Mouse (Mus musculus) limb, embryonic 12.5 days (tissue): ENCODE results near the gene Ttll7. TPM values are rescaled to one million over a fixed set of nuclear protein-coding genes. Genes with fewer than 3 reads are reported as not detected.

ENCODE experiments used
- ATAC-seq: fragments of 200-750 bp; cut with Nextera tagmentation; 2 replicates; pipeline ENCODE4 v1.8.0; 2017; ENCODE audit warnings: low read depth, moderate TSS enrichment; ENCODE audit not compliant: insufficient number of reproducible peaks, insufficient read depth, low FRiP score, low TSS enrichment
- H3K27ac ChIP-seq: fragments of 300-500 bp; sonication (generic); 2 replicates; pipeline ENCODE4 v1.5.1; 2016; ENCODE audit warnings: mild to moderate bottlenecking, moderate library complexity
- H3K27me3 ChIP-seq: fragments of 300-500 bp; sonication (generic); 2 replicates; pipeline ENCODE4 v1.6.1; 2016; ENCODE audit warnings: mild to moderate bottlenecking, moderate library complexity
- H3K36me3 ChIP-seq: fragments of 300-500 bp; sonication (generic); 2 replicates; pipeline ENCODE4 v1.6.1; 2016; ENCODE audit warnings: mild to moderate bottlenecking, moderate library complexity
- H3K4me1 ChIP-seq: fragments of 300-500 bp; sonication (generic); replicated peaks from 2 replicates; pipeline ENCODE4 v1.6.1; 2016
- H3K4me2 ChIP-seq: fragments of 300-500 bp; sonication (generic); 2 replicates; pipeline ENCODE4 v1.6.1; 2016; ENCODE audit warnings: mild to moderate bottlenecking, moderate library complexity
- H3K4me3 ChIP-seq: fragments of 300-500 bp; sonication (generic); replicated peaks from 2 replicates; pipeline ENCODE4 v1.5.1; 2016; ENCODE audit warnings: mild to moderate bottlenecking
- H3K9ac ChIP-seq: fragments of 300-500 bp; sonication (generic); replicated peaks from 2 replicates; pipeline ENCODE4 v1.6.1; 2016; ENCODE audit warnings: mild to moderate bottlenecking, moderate library complexity
- H3K9me3 ChIP-seq: fragments of 300-500 bp; sonication (generic); 2 replicates; pipeline ENCODE4 v1.6.1; 2016; ENCODE audit warnings: mild to moderate bottlenecking, moderate library complexity
- WGBS: fragments of 180-500 bp; shearing (Covaris S2); methylation state at CpG from one replicate; pipeline ENCODE4 v1.1.7; 2016; 5-methylcytosine and 5-hydroxymethylcytosine counted together
- polyA plus RNA-seq: library from polyadenylated mRNA; unstranded; fragments of >200 nt; fragmentation: Nextera tagmentation; extraction: Ambion mirVana; gene quantifications from 2 replicates; pipeline ENCODE4 v1.2.1, GENCODE M21; 2016

The Ttll7 gene
- polyA plus RNA-seq, 1 experiment from 2014 or later, result 2.3 TPM

DNA sequence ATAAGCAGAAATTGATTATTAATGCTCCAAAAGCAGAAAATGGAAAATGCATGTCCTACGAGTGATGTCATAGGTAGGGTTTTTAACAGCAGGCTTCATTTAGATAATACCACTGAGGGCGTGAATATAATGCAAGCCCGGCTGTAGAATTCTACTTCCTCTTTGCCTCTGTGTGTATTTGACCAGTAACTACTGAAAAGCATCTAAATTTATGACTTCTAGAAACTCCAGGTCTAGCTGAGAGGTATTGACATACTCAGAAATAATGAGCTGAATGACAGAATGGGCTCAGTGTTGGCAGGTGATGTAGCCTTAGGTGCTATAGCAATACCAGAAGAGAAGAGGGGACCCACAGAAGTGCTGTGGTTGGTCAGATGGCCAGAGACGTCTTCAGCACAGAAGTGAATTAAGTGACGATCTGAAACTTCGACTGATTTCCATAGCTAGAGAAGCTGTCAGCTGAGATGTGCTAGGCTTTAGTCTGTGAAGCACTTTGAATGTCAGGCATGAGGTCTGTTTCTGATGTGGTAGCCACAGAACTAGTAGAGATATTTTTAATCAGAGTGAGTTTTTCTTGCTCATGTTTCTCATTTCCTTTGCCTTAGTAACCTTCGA is 2.4 kb downstream of the Ttll7 start:
- H3K4me2 ChIP-seq, result no peak overlapping the region
- H3K4me3 ChIP-seq, result no peak overlapping the region
- no peak overlapping the region for H3K27ac ChIP-seq
- WGBS, result 77% methylated on average over 7 of the region's 7 CpGs
- no peak for ATAC-seq
- 0 out of 2 replicates have a peak, but pooled peaks cover 3% of the 10 kb centered on the region for H3K4me1 ChIP-seq
- no peaks in the 10 kb centered on the region for H3K27me3 ChIP-seq
- no peaks in the 10 kb centered on the region for H3K9me3 ChIP-seq
- H3K9ac ChIP-seq, result no peak overlapping the region
- no peaks in the 10 kb centered on the region for H3K36me3 ChIP-seq

DNA sequence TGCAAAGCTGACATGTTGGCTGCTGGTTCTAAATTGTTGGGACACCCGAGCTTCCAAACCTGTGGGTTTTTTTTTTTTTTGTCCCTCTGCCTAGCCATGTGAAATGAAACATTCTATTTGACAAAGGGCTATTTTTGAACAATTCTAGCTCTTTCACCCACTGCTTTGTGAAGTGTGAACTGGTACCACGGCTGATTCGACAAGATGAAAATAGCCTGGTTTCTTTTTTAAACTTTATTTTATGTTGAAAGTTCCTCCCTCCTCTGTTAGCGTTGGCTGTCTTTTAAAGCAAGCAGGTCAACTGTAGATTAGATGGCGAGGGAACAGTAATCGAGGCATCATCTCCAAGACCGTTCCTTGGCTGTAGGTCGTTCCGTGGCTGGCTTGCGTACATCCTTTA is 5.2 kb downstream of the Ttll7 start:
- H3K4me3 ChIP-seq, result no peak overlapping the region
- no peaks in the 10 kb centered on the region for H3K36me3 ChIP-seq
- H3K27ac ChIP-seq, result no peak overlapping the region
- no peak for ATAC-seq
- 93% methylated on average over 10 of the region's 10 CpGs for WGBS
- no peaks in the 10 kb centered on the region for H3K9me3 ChIP-seq
- H3K27me3 ChIP-seq, result no peaks in the 10 kb centered on the region
- no peak overlapping the region for H3K9ac ChIP-seq
- H3K4me1 ChIP-seq, result no peaks in the 10 kb centered on the region
- H3K4me2 ChIP-seq, result no peak overlapping the region

DNA sequence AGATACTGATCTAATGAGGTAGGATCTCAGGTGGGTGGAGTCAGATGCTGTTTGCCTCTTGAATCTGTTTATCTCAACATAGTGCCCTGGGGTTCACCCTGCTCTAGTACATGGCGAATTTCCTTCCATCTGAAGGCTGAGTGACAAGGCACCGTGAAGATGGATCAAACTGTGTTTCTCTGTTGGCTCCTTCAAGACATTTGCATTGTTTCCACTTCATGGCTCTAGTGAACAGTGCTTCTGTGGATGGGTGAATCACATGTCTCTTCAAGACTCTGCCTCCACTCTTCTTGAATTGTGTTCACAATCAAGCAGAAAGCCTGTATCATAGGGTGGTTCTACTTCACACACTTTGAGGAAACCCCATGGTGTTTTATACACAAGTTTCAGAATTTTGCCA is 8.1 kb downstream of the Ttll7 start:
- no peaks in the 10 kb centered on the region for H3K27me3 ChIP-seq
- WGBS, result 86% methylated on average over 2 of the region's 2 CpGs
- H3K4me1 ChIP-seq, result no peaks in the 10 kb centered on the region
- no peak overlapping the region for H3K9ac ChIP-seq
- no peaks in the 10 kb centered on the region for H3K9me3 ChIP-seq
- no peaks in the 10 kb centered on the region for H3K36me3 ChIP-seq
- ATAC-seq, result no peak
- H3K4me2 ChIP-seq, result no peak overlapping the region
- no peak overlapping the region for H3K4me3 ChIP-seq
- no peak overlapping the region for H3K27ac ChIP-seq

DNA sequence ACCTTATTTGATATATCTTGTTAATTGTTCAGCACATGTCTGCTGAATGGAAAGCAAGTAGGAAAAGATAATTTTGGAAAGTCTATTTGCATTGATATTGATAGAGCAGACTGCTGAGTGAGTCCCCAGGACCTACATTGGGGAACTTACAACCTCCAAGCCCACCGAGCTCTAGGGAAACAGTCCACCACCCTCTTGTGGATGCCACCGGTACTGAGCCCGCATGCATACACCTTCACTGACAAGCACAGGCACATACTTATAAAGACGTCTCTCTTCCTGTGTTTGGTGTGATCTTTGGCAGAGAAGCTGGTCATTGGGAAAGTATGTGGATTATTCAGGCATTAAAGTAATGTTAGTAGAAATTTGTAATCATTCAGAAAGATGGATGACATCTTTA is 14.4 kb downstream of the Ttll7 start:
- no peak for ATAC-seq
- Histone ChIP-seq H3K9ac (no peak overlapping the region), H3K9me3 (no peaks in the 10 kb centered on the region), H3K36me3 (no peaks in the 10 kb centered on the region), H3K27ac (no peak overlapping the region), H3K27me3 (no peaks in the 10 kb centered on the region), H3K4me1 (no peaks in the 10 kb centered on the region), H3K4me3 (no peak overlapping the region), H3K4me2 (no peak overlapping the region)
- WGBS, result 42% methylated on average over 4 of the region's 4 CpGs

DNA sequence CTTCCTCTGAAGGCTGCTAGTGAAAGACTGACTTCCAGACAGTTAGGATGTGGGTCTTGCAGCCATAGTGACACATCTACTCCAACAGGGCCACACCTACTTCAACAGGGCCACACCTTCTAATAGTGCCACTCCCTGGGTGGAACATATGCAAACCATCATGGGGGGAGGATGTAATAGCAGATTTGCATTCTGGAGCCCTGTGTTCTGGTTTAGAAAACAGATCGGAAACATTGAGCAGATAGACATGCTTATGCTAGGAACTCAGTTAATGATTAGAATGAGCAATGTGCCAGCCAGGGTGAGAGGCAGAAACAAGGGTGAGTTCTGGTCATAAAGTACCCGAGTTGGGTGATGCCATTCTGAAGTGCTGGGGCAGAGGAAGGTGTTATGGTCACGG is 19.8 kb downstream of the Ttll7 start:
- no peak for ATAC-seq
- Histone ChIP-seq H3K9me3 (no peaks in the 10 kb centered on the region), H3K4me3 (no peak overlapping the region), H3K27me3 (no peaks in the 10 kb centered on the region), H3K4me2 (no peak overlapping the region), H3K27ac (no peak overlapping the region), H3K4me1 (no peaks in the 10 kb centered on the region), H3K9ac (no peak overlapping the region), H3K36me3 (no peaks in the 10 kb centered on the region)
- 88% methylated on average over 3 of the region's 3 CpGs for WGBS

DNA sequence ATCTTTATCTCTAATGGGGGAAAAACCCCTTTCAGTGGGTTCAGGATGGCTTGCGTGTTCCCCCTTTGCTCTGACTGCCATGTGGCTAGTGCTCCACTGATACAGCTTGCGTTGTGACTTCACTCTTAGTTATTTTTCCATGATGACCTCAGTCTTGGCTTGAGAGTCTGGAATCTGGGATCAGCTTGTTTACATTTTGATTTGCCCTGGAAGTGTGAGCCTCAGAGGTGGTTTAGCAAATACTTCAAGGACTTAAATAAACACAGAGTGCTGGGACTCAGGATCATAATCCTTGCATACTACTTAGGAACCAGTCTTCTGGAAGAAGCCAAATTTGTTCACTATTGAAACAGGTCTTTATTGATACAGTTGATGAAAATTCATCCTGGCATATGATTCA is 23.8 kb downstream of the Ttll7 start:
- no peaks in the 10 kb centered on the region for H3K9me3 ChIP-seq
- ATAC-seq, result no peak
- 82% methylated on average over 2 of the region's 2 CpGs for WGBS
- no peak overlapping the region for H3K9ac ChIP-seq
- H3K27ac ChIP-seq, result no peak overlapping the region
- no peak overlapping the region for H3K4me2 ChIP-seq
- no peaks in the 10 kb centered on the region for H3K4me1 ChIP-seq
- H3K36me3 ChIP-seq, result no peaks in the 10 kb centered on the region
- no peak overlapping the region for H3K4me3 ChIP-seq
- H3K27me3 ChIP-seq, result no peaks in the 10 kb centered on the region

DNA sequence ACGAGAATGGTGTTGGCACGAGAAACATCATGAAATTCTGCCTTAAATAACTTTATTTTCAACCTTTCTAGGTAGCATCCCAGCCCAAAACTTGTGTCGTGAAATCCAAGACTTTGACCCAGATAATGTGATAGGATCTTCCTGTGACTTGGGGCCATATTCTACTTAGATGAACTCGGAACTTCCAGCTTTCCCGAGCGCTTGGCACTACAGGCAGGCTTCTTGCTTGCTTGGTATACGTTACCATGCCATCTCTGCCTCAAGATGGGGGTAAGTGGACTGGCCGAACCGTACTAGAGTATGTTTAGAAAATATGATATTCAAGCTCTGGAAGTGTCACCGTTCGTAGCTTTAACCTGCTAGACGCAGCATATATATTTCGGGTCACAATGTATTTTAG is 41.8 kb downstream of the Ttll7 start:
- H3K27me3 ChIP-seq, result no peaks in the 10 kb centered on the region
- no peak for ATAC-seq
- H3K4me2 ChIP-seq, result no peak overlapping the region
- H3K27ac ChIP-seq, result no peak overlapping the region
- H3K36me3 ChIP-seq, result no peaks in the 10 kb centered on the region
- H3K4me3 ChIP-seq, result no peak overlapping the region
- H3K9me3 ChIP-seq, result no peaks in the 10 kb centered on the region
- no peak overlapping the region for H3K9ac ChIP-seq
- H3K4me1 ChIP-seq, result no peaks in the 10 kb centered on the region
- 89% methylated on average over 13 of the region's 13 CpGs for WGBS

DNA sequence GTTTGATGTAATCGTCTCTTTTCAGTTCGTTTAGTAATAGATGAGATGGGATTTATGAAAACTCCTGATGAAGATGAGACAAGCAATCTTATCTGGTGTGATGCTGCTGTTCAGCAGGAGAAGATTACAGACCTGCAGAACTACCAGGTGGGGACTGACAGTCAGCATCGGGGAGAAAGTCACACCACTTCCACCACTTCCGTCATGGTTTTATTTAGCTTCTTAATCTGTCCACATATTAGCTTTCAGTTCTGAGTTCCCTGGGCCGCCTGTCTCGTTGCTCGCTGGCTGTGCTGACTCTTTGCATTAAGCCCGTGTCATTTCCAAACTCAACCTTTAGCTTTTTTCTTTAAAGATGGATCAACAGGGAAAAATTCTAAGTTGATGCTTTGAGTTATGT is 44.4 kb downstream of the Ttll7 start:
- H3K4me1 ChIP-seq, result no peaks in the 10 kb centered on the region
- no peak overlapping the region for H3K4me2 ChIP-seq
- H3K27me3 ChIP-seq, result no peaks in the 10 kb centered on the region
- WGBS, result 83% methylated on average over 8 of the region's 8 CpGs
- H3K9me3 ChIP-seq, result no peaks in the 10 kb centered on the region
- no peak overlapping the region for H3K4me3 ChIP-seq
- no peaks in the 10 kb centered on the region for H3K36me3 ChIP-seq
- no peak overlapping the region for H3K27ac ChIP-seq
- ATAC-seq, result no peak
- no peak overlapping the region for H3K9ac ChIP-seq

DNA sequence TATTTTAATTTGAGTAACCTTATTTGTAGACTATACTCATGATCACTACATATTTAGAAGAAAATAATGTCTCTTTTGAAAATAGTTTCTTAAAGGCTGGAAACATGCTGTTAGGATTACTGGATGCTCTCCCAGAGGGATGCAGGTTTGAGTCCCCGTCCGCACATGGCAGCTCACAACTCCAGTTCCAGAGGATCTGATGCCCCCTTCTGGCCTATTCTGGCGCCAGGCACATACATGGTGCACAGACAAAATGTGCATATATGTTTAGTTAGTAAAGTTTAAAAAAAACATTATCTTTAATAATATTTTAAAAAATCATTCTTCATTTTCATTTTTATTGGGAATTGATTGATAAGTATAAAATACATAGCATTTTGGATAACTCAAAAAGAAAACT is 47.9 kb downstream of the Ttll7 start:
- H3K36me3 ChIP-seq, result no peaks in the 10 kb centered on the region

DNA sequence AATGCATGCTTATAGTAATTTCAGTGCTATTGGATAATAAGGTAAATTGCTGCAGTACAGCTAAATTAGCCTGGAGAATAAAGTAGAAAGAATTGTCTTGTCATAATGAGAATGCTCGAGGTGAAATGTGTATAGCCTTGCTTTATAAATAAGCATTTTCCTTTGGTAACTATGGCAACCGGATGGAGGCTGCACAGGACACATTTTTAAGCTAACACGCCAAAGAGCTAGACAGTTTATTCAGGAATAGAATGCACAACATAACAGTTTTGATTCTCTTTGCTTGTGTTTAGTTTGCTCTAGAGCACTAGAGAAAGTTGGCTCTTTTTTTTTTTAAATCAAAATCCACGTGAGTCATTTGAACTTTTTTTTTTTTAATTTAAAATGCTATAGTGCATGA is 49.6 kb downstream of the Ttll7 start:
- ATAC-seq, result no peak
- no peak overlapping the region for H3K27ac ChIP-seq
- no peak overlapping the region for H3K4me3 ChIP-seq
- no peaks in the 10 kb centered on the region for H3K4me1 ChIP-seq
- no peak overlapping the region for H3K4me2 ChIP-seq
- H3K9me3 ChIP-seq, result no peaks in the 10 kb centered on the region
- H3K36me3 ChIP-seq, result no peaks in the 10 kb centered on the region
- no peaks in the 10 kb centered on the region for H3K27me3 ChIP-seq
- H3K9ac ChIP-seq, result no peak overlapping the region
- 72% methylated on average over 4 of the region's 4 CpGs for WGBS

More for the DNA sequence above, 47.9 kb downstream of the Ttll7 start:
- Histone ChIP-seq H3K27me3 (no peaks in the 10 kb centered on the region), H3K27ac (no peak overlapping the region), H3K4me3 (no peak overlapping the region), H3K4me1 (no peaks in the 10 kb centered on the region), H3K9me3 (no peaks in the 10 kb centered on the region), H3K9ac (no peak overlapping the region), H3K4me2 (no peak overlapping the region)
- ATAC-seq, result no peak
- WGBS, result 77% methylated on average over 3 of the region's 3 CpGs

DNA sequence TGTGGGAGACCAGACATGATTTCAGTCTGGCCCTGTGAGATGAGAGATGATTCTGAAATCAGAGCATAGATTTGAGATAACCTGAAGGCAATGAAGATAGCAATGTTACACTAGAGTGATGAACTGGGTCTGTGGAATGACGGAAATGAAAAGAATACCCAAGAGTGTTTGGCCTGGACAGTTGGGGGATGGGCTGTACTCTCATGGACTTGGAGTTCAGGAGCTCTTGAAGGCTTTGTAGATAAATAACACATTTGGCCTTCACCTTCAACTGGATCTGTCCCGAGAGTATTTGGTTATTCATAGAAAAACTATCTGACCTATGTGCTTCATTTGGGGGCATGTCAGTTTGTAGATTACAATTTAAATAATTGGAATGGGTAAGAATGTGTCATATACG is 53.4 kb downstream of the Ttll7 start:
- Histone ChIP-seq H3K9ac (no peak overlapping the region), H3K27ac (no peak overlapping the region), H3K4me2 (no peak overlapping the region), H3K9me3 (no peaks in the 10 kb centered on the region), H3K36me3 (no peaks in the 10 kb centered on the region), H3K27me3 (no peaks in the 10 kb centered on the region), H3K4me1 (no peaks in the 10 kb centered on the region), H3K4me3 (no peak overlapping the region)
- no peak for ATAC-seq
- 89% methylated on average over 3 of the region's 3 CpGs for WGBS

DNA sequence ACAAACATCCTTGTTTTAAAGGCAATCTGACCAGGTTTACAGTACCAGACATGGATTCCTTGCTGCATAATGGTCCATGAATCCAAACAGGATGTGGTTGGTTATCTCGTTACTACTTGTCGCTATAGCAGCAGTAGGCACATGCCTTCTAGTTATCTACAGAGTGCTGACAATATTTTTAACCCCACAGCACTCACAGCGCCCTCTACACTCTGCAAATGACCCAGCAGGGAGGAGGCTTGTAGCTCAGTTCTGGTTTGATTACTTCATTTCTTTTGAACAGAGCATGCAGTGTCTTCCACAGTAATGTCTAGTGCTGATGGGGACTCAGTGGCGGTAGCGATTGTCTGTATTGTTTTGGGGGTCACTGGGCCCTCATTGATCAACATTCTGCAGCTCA is 56.8 kb downstream of the Ttll7 start:
- H3K9ac ChIP-seq, result no peak overlapping the region
- no peaks in the 10 kb centered on the region for H3K4me1 ChIP-seq
- H3K27me3 ChIP-seq, result no peaks in the 10 kb centered on the region
- H3K9me3 ChIP-seq, result no peaks in the 10 kb centered on the region
- no peak for ATAC-seq
- H3K4me3 ChIP-seq, result no peak overlapping the region
- H3K4me2 ChIP-seq, result no peak overlapping the region
- H3K27ac ChIP-seq, result no peak overlapping the region
- no peaks in the 10 kb centered on the region for H3K36me3 ChIP-seq
- WGBS, result 81% methylated on average over 5 of the region's 5 CpGs
